Mouse (Mus musculus) olfactory bulb, adult 2 months (tissue): ENCODE results near the gene Atp2c1. TPM values are rescaled to one million over a fixed set of nuclear protein-coding genes. Genes with fewer than 3 reads are reported as not detected.

Source experiments
- H3K27ac ChIP-seq: fragments of 200-500 bp; 2 replicates; pipeline ENCODE4 v1.5.1; 2012; ENCODE audit warnings: low read depth, low read length; ENCODE audit not compliant: insufficient read depth
- H3K4me1 ChIP-seq: fragments of 200-500 bp; 2 replicates; pipeline ENCODE4 v1.6.1; 2012; ENCODE audit warnings: low read length; ENCODE audit not compliant: control insufficient read depth, insufficient read depth
- H3K4me3 ChIP-seq: fragments of 200-500 bp; 2 replicates; pipeline ENCODE4 v1.5.1; 2012; ENCODE audit warnings: mild to moderate bottlenecking, low read depth, low read length, moderate library complexity; ENCODE audit not compliant: insufficient read depth
- CTCF ChIP-seq: fragments of 200-500 bp; IDR thresholded peaks from 2 replicates; pipeline ENCODE4 v1.5.1; 2012; ENCODE audit warnings: low read depth, mild to moderate bottlenecking, low read length, moderate library complexity; ENCODE audit not compliant: insufficient read depth
- POLR2A ChIP-seq: fragments of 200-500 bp; IDR thresholded peaks from 2 replicates; pipeline ENCODE4 v1.6.1; 2012; ENCODE audit warnings: mild to moderate bottlenecking, low read depth, low read length, moderate library complexity; ENCODE audit not compliant: insufficient read depth
- WGBS: fragments of 180-500 bp; shearing (Covaris S2); methylation state at CpG from one replicate; pipeline ENCODE4 v1.1.7; 2018; 5-methylcytosine and 5-hydroxymethylcytosine counted together
- polyA plus RNA-seq: library from polyadenylated mRNA; stranded (reverse); fragments of >200 nt; gene quantifications from 2 replicates; pipeline ENCODE4 v1.2.4, GENCODE M21; 2012; ENCODE audit warnings: low replicate concordance; ENCODE audit not compliant: missing spikeins, insufficient read depth, insufficient read length

Atp2c1 gene
- polyA plus RNA-seq, 1 experiment, result 454 TPM

- H3K27ac ChIP-seq, result no peak overlapping the region
- H3K4me3 ChIP-seq, result no peak overlapping the region
- 79% methylated on average over 3 of the region's 3 CpGs for WGBS
- TF ChIP-seq CTCF (no peak), POLR2A (no peak)
- H3K4me1 ChIP-seq, result peaks cover 2% of the 10 kb centered on the region; the same call in 1 of the 2 replicates
Observed at GRCm38 (mm10) chr9:105476134-105476533, 51.0 kb downstream of the Atp2c1 start.

DNA sequence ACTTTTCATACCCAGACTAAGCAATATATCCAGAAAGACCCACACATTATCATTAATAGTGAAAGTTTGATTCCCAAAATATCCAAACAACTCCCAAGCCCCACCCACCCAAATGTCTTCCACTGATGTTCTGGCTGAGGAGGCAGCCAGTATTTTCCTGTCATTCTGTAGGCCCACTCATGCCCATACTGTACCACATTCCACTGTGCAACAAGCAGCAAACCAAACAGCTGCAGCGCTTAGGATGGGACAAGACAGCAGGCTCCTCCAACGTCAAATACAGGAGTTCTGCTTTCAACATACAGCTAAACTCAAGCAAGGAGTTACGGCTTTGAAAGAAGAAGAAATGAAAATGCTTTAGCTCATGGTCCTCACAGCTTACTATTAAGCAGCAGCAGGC lies 52.2 kb downstream of the Atp2c1 start:
- 51% methylated on average over 3 of the region's 3 CpGs for WGBS
- TF ChIP-seq POLR2A, result no peak
- no peak for TF ChIP-seq CTCF
- Histone ChIP-seq H3K27ac (no peak overlapping the region), H3K4me1 (peaks cover 2% of the 10 kb centered on the region; the same call in 1 of the 2 replicates), H3K4me3 (no peak overlapping the region)

- over 99% methylated on average over 3 of the region's 3 CpGs for WGBS
- Histone ChIP-seq H3K4me1 (peaks cover 4% of the 10 kb centered on the region; the same call in 1 of the 2 replicates), H3K27ac (no peak overlapping the region), H3K4me3 (no peak overlapping the region)
- no peak for TF ChIP-seq CTCF
- TF ChIP-seq POLR2A, result no peak
Observed at GRCm38 (mm10) chr9:105467787-105468186, 59.3 kb downstream of the Atp2c1 start.

- TF ChIP-seq POLR2A (no peak), CTCF (no peak)
- no peak overlapping the region for H3K27ac ChIP-seq
- no peak overlapping the region for H3K4me3 ChIP-seq
- WGBS, result 74% methylated on average over 7 of the region's 7 CpGs
- no peaks in the 10 kb centered on the region for H3K4me1 ChIP-seq
Observed at GRCm38 (mm10) chr9:105461496-105461895, 65.6 kb downstream of the Atp2c1 start.

GRCm38 (mm10) chr9:105459032-105459431 lies 68.1 kb downstream of the Atp2c1 start:
- no peaks in the 10 kb centered on the region for H3K4me1 ChIP-seq
- WGBS, result 62% methylated on average over 13 of the region's 13 CpGs
- H3K4me3 ChIP-seq, result no peak overlapping the region
- TF ChIP-seq CTCF, result no peak
- TF ChIP-seq POLR2A, result no peak
- H3K27ac ChIP-seq, result no peak overlapping the region

GRCm38 (mm10) chr9:105408549-105408948 lies 118.6 kb downstream of the Atp2c1 start:
- Histone ChIP-seq H3K4me1 (no peaks in the 10 kb centered on the region), H3K4me3 (no peak overlapping the region), H3K27ac (no peak overlapping the region)
- TF ChIP-seq POLR2A (no peak), CTCF (no peak)
- WGBS, result 91% methylated on average over 6 of the region's 6 CpGs

DNA sequence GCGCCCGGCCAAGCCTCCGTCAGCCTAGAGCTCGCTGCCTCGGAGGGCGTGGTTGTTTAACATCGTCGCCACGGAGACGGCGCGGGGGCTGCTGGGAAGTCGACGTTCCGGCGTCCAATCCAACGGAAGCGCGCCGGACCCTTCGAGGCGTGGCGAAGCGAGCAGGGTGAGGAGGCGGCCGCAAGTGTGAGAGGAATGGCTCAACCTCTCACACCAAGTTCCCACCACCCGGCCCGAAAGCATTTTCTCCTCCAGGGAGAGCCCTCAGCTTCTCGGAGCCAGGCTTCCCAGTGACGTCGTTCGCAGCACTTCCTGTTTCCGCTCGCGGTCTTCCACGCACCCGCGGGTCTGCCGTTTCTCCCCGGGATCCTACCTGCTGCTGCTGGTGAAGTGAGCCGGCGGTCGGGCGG lies 131.9 kb downstream of the Atp2c1 start, which contains the start of the genes Aste1 and Nek11:
Aste1 (plus strand) TSS at position 175 of the 410 bp plus-strand sequence.
Nek11 (minus strand) TSS at position 307 of the 410 bp plus-strand sequence.
- TF ChIP-seq CTCF (no peak), POLR2A (0 out of 2 replicates have a peak, but pooled peaks have one; percentile 27)
- peak within 1 kb of the TSS; percentile 52 for H3K4me3 ChIP-seq
- under 1% methylated on average over 44 of the region's 44 CpGs for WGBS
- H3K4me1 ChIP-seq, result peaks cover 3% of the 10 kb centered on the region
- peak within 1 kb of the TSS; percentile 34; the same call in 1 of the 2 replicates for H3K27ac ChIP-seq

- WGBS, result 13% methylated on average over 11 of the region's 11 CpGs
- TF ChIP-seq POLR2A, result no peak
- no peak for TF ChIP-seq CTCF
- H3K4me1 ChIP-seq, result peaks cover 3% of the 10 kb centered on the region
- H3K27ac ChIP-seq, result no peak overlapping the region
- peak overlapping the region; percentile 52 for H3K4me3 ChIP-seq
Observed at GRCm38 (mm10) chr9:105394720-105395119, 132.4 kb downstream of the Atp2c1 start.

DNA sequence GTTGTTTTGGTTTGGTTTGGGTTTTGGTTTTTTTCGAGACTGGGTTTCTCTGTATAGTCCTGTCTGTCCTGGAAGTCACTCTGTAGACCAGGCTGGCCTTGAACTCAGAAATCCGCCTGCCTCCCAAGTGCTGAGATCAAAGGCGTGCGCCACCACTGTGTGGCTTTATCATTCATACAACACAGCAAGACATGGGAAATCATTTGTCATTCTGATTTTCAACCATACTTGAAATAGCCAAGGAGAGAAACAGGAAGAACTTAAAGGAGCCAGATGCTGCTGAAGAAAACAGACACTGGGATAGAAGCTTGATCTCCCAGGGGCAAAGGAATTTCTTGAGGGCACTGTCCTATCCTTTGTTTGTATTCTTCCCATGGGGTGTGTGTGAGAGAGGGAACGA lies 136.5 kb downstream of the Atp2c1 start:
- Histone ChIP-seq H3K4me3 (no peak overlapping the region), H3K4me1 (0 out of 2 replicates have a peak, but pooled peaks cover 3% of the 10 kb centered on the region), H3K27ac (no peak overlapping the region)
- WGBS, result 75% methylated on average over 5 of the region's 5 CpGs
- no peak for TF ChIP-seq POLR2A
- no peak for TF ChIP-seq CTCF
